Mouse (Mus musculus): Measurements from ENCODE around the gene Gpatch4. TPM values are rescaled to one million over a fixed set of nuclear protein-coding genes. Genes with fewer than 3 reads are reported as not detected.

The Gpatch4 gene
- total RNA-seq, 2 experiments from 2014 or later: 17.5 to 19.1 TPM

DNA sequence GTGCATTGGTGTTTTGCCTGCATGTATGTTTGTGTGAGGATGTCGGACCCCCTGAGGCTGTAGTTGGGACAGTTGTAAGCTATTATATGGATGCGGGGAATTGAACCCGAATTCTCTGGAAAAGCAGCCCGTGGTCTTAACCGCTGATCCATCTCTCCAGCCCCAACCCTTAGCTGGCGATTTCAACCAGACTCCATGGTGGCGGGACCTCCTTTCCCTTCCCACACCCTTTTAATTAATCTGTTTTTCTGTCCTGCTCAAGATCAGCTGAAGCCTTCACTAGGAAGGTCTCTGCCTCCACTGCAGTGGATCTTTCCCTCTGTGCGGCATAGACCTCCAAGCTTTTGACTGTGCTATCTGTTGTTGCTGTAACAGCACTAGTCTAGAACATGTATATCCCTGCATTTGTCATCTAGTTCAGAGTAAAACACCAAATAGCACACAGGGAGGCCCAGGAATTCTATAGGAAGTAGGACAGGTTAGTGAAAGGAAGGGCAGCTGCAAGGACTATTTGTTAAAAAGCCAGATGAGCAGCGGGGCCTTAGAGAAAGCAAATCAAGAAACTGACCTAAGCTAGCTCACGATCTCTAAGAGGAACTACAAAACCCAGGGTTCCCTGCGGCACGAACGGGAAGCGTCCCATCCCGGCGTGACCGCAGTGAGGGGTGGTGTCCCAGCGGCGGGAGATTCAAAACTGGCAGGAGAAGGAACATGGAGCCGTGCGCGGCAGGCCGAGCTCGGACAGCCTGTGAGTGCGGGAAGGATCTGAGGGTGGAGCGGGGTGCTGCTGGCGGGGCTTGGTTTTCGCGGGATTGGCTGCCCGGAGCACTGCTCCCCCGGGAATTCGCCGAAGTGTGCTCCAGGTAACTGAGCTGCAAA, 38.7 kb downstream of the Gpatch4 start, which contains the start of gene Iqgap3:
Gene Iqgap3 (plus strand): TSS at position 627 of the 879 bp plus-strand sequence.
- intact Hi-C loops (cut with DNase I): no loop called here
- peak; percentile 19; the same call in 1 of the 2 replicates for TF ChIP-seq CTCF (IDR thresholded peaks at IDR 0.05)
- Histone ChIP-seq H3K4me3 (peak within 1 kb of the TSS; percentile 35), H3K27ac (peak within 1 kb of the TSS; percentile 52)
- peak; percentile 85 for DNase-seq (ENCODE audit: extremely low spot score in 1 of 2, low spot score in 2 of 2)

DNA sequence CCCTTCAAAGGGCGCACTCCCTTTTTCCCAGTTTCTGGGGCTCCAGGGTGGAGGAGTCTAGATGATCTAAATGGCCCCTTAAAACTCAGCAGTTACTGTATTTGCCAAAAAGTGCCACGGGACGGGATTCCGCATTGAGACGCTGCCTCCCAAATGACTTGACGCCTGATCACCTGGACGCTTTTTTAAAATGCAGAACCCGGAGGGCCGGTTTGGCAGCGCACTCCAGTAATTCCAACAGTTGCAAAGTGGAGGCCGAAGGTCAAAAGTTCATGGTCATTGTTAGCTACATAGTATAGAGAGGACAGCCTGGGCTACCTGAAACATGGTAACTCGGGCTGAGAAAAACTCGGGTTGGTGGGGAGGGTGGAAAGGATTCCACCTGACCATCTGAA, 39.3 kb downstream of the Gpatch4 start:
- peak overlapping the region; percentile 35 for H3K4me3 ChIP-seq
- TF ChIP-seq CTCF (IDR thresholded peaks at IDR 0.05): no peak
- no peak overlapping the region for H3K27ac ChIP-seq
- intact Hi-C loops (cut with DNase I): no loop called here
- no peak for DNase-seq (ENCODE audit: extremely low spot score in 1 of 2, low spot score in 2 of 2)

DNA sequence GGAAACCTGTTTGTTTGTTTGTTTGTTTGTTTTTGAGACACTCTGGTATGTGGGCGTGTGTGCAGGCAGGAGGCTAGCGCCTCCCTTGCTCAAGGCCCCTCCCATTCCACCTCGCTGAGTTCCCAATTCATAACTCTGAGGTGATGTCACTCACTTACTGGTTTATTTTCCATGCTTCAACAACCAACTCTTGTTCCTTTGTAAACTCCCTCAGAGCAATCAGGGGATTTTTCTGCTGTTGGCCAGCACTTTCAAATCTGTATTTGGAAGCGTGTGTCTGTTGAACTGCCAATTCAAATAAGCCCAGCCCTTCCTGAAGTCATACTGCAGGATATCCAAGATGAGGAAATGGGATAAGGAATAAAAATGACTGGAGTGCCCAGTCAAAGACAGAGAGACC, 39.8 kb downstream of the Gpatch4 start:
- no peak overlapping the region for H3K4me3 ChIP-seq
- no peak for DNase-seq (ENCODE audit: extremely low spot score in 1 of 2, low spot score in 2 of 2)
- no peak for TF ChIP-seq CTCF (IDR thresholded peaks at IDR 0.05)
- intact Hi-C loops (cut with DNase I): no loop called here
- H3K27ac ChIP-seq: no peak overlapping the region

DNA sequence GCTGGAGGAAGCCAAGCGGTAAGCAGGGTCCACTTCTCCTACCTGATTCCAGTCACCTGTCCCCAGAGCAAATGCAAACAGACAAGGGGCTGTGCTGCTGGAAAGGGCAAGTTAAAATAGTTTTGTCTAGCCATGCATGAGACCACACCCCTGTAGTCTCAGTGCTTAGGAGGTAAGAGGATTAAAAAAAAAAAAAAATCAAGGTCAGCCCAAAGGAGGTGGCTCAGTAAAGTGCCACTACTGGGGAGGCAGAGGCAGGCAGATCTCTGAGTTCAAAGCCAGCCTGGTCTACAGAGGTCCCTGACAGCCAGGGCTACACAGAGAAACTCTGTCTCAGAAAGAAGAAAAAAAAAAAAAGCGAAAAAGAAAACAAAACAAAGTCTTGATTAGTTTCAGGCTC, 41.1 kb downstream of the Gpatch4 start:
- intact Hi-C loops (cut with DNase I): no loop called here
- TF ChIP-seq CTCF (IDR thresholded peaks at IDR 0.05): no peak

DNA sequence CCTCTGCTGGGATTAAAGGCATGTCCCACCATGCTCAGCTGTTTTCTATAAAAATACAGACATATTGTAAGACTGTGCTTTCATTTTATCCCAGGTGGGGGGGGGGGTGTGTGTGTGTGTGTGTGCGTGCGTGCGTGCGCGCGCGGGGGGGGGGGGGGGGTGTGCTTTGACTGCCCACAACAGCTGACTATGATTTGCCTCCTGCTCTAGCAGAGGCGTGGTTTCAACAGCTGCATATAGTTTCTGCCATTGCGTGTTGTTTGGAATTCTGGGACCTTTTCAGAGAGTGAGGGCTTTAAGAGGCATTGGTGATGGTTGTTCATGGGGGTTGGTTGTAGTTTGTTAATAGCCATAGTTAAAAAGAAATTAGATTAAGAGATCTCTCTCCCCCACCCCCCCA, 42.6 kb downstream of the Gpatch4 start:
- H3K27ac ChIP-seq: no peak overlapping the region
- no peak for DNase-seq (ENCODE audit: extremely low spot score in 1 of 2, low spot score in 2 of 2)
- no peak for TF ChIP-seq CTCF (IDR thresholded peaks at IDR 0.05)
- no peak overlapping the region for H3K4me3 ChIP-seq
- intact Hi-C loops (cut with DNase I): loop anchor here (5.0 kb wide), 2 partner anchors 52 to 72 kb away; no protein-coding TSS in a partner anchor

More for the DNA sequence above, 41.1 kb downstream of the Gpatch4 start:
- no peak for DNase-seq (ENCODE audit: extremely low spot score in 1 of 2, low spot score in 2 of 2)
- Histone ChIP-seq H3K27ac (no peak overlapping the region), H3K4me3 (no peak overlapping the region)

DNA sequence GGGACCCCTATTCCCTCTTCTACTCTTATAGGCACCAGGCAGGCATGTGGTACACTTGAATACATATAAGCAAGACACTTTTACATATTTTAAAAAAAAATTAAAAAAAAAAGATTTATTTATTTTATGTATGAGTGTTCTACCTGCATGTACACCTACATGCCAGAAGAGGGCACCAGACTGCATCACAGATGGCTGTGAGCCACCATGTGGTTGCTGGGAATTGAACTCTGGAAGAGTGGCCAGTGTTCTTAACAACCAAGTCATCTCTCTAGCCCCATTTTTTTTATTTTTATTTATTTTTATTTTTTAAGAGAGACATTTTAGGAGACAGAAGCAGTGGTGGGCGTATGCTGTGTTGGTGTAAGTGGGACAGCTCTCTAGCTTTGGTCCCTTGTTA, 44.8 kb downstream of the Gpatch4 start:
- no peak overlapping the region for H3K27ac ChIP-seq
- DNase-seq (ENCODE audit: extremely low spot score in 1 of 2, low spot score in 2 of 2): no peak
- peak; percentile 91 for TF ChIP-seq CTCF (IDR thresholded peaks at IDR 0.05)
- H3K4me3 ChIP-seq: no peak overlapping the region
- intact Hi-C loops (cut with DNase I): loop anchor here (1.0 to 5.0 kb wide), 4 partner anchors 50 to 155 kb away; no protein-coding TSS in a partner anchor

DNA sequence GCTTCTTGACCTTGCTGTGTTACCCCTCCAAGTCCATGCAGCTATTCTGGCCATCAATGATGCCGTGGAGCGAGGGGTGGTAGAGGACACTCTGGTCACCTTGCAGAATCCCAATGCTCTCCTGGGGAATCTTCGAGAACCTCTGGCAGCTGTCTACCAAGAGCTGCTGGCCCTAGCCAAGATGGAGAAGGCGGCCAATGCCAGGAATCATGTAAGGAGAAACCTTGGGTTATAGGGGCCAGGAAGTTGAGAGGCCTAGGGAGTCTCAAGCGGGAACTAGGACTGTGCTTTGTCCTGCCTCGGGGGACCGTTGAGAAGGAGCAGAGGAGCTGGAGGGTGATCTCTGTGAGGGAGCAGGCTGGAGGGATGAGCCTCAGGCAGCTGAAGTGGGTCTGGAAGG, 47.2 kb downstream of the Gpatch4 start:
- no peak overlapping the region for H3K27ac ChIP-seq
- no peak overlapping the region for H3K4me3 ChIP-seq
- DNase-seq (ENCODE audit: extremely low spot score in 1 of 2, low spot score in 2 of 2): no peak
- intact Hi-C loops (cut with DNase I): no loop called here
- no peak for TF ChIP-seq CTCF (IDR thresholded peaks at IDR 0.05)

DNA sequence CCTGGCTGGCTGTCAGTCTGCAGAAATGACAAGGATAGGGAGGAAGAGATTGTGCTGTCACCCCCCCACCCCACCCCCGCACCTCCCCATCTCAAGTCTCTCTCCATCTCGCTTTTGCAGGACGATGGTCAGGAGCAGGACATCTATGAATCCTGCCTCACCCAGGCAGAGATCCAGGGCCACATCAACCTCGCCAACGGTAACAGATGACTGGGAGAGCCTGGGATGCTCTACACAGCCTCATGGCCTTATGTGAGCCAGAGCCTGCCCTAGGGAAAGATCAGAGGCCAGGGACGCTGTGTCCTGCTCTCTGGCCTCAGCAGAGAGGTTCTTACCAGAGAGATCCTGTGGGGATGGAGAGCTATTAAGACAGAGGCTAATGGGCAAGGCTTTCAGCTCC, 47.7 kb downstream of the Gpatch4 start:
- intact Hi-C loops (cut with DNase I): no loop called here
- no peak for TF ChIP-seq CTCF (IDR thresholded peaks at IDR 0.05)

DNA sequence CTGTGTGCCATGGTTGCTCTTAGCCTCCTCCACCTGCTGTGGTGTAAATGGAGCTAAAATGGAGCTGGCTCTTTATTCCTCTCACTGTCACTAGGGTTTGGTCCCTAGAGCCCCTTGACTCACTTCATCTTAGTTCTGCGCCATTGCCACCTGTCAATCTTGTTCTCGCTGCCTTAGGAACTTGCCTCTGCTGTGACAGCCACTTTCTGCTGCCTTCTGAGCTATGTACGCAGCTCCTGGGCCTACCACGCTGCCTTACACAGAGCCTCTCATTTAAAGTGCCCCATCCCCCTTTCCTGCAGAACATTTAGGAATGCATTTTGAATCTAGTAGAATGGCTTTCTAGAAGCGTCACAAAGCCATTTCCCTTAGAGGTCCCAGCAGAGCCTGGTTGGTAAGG, 51.2 kb downstream of the Gpatch4 start:
- Histone ChIP-seq H3K27ac (no peak overlapping the region), H3K4me3 (no peak overlapping the region)
- DNase-seq (ENCODE audit: extremely low spot score in 1 of 2, low spot score in 2 of 2): no peak
- intact Hi-C loops (cut with DNase I): no loop called here
- TF ChIP-seq CTCF (IDR thresholded peaks at IDR 0.05): no peak

More for the DNA sequence above, 47.7 kb downstream of the Gpatch4 start:
- Histone ChIP-seq H3K4me3 (no peak overlapping the region), H3K27ac (no peak overlapping the region)
- DNase-seq (ENCODE audit: extremely low spot score in 1 of 2, low spot score in 2 of 2): no peak

DNA sequence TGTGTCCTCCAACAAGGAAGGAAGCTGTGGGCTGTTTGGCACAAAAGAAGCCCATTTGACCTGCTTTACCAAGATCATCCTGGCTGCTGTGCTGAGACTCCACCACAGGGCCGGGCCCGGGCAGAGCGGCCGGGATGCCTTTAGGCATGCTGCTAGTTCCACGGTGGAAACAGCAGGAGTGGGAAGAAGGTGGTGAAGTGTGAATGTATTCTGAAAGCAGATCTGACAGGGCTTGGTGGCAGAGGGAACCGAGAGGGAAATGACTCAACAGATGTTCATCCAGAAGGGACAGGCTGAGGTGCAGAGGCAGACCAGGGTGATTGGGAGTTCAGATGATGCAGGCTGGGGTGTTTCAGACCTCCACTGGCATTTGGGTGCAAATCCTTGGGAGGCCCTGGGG, 54.8 kb downstream of the Gpatch4 start:
- no peak overlapping the region for H3K27ac ChIP-seq
- no peak overlapping the region for H3K4me3 ChIP-seq
- intact Hi-C loops (cut with DNase I): no loop called here
- no peak for TF ChIP-seq CTCF (IDR thresholded peaks at IDR 0.05)
- DNase-seq (ENCODE audit: extremely low spot score in 1 of 2, low spot score in 2 of 2): no peak

DNA sequence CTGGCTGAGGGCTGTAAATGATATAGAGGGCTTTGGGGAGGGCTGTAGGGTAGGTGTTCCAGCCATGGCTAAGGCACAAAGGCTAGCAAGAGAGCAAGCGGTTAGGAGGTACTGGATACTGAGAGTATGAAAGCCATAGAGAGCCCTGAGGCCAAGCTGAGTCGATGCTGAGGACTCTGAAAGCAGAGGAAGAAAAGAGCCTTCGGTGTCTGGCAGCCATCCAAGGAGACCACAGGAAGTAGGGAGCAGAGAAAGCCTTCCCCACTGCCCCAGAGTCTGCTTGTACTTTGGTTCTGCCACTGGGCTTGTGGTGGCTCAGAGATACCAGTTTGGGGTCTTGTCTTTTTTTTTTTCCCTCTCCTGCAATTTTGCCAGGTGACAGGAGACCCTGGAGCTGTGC, 57.3 kb downstream of the Gpatch4 start:
- H3K27ac ChIP-seq: no peak overlapping the region
- intact Hi-C loops (cut with DNase I): no loop called here
- TF ChIP-seq CTCF (IDR thresholded peaks at IDR 0.05): no peak
- no peak for DNase-seq (ENCODE audit: extremely low spot score in 1 of 2, low spot score in 2 of 2)
- no peak overlapping the region for H3K4me3 ChIP-seq

DNA sequence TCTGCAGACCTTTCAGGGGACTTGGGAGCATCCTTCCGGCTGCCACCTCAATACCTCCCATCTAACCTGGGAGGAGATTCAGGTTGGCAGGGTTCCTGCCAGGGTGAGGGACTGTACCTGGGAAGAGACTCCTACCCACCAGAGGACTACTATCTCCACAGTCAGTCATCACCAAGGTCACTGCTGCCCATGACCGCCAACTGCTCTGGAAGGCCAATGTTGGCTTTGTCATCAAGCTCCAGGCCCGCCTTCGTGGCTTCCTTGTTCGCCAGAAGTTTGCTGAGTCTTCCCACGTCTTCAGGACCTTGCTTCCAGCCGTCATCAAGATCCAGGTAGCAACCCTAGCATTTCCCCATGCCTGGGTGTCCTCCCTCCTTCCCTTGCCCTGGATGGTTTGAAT, 58.8 kb downstream of the Gpatch4 start:
- intact Hi-C loops (cut with DNase I): no loop called here
- H3K27ac ChIP-seq: no peak overlapping the region
- no peak for DNase-seq (ENCODE audit: extremely low spot score in 1 of 2, low spot score in 2 of 2)
- H3K4me3 ChIP-seq: no peak overlapping the region
- no peak for TF ChIP-seq CTCF (IDR thresholded peaks at IDR 0.05)

DNA sequence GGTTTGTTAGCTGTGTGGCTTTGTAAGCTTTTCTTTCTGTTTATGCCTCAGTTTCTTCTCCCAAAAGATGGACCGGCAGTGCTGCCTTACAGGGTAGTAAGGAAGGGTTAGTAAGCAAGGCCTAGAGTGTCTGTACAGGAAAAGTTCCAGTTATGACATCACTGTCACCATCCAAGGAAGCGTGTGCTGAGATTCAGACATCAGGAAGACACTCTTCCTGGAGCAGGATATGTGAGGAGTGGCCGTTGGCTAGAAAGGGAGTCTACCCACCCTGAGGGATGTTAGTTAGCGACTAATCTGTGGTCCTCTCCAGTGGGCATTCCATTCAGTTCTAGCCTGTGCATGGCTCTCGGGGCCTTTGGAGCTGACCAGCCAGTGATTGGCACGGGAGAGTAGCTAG, 59.3 kb downstream of the Gpatch4 start:
- Histone ChIP-seq H3K4me3 (no peak overlapping the region), H3K27ac (no peak overlapping the region)
- TF ChIP-seq CTCF (IDR thresholded peaks at IDR 0.05): no peak
- no peak for DNase-seq (ENCODE audit: extremely low spot score in 1 of 2, low spot score in 2 of 2)
- intact Hi-C loops (cut with DNase I): no loop called here
